Mouse (Mus musculus): Measurements from ENCODE around the gene Trappc1. TPM values are rescaled to one million over a fixed set of nuclear protein-coding genes. Genes with fewer than 3 reads are reported as not detected.
A peak's percentile ranks its signal among the peaks of the same experiment; 100 is the strongest.
"Not testable (repeated sequence)": the region's sequence is repeated elsewhere in the genome, so short reads cannot be mapped to it uniquely, and the experiment has no call there.

Trappc1 gene
- 10 to 100 TPM; 59.0 to 60.5 TPM for total RNA-seq (2021)

- peak; percentile 97 to 99 for DNase-seq (ENCODE audit: low spot score in 2 of 2)
- intact Hi-C loops (cut with DNase I): loop anchor here (2.0 to 5.0 kb wide), 4 partner anchors 25 to 65 kb away; partner anchors contain the start of gene Chd3
Measured at GRCm38 (mm10) chr11:69323667-69324111, at the start of gene Trappc1, which contains the start of gene Cntrob. Trappc1 (plus strand) TSS chr11:69323980. Cntrob (minus strand) TSS chr11:69323775.

- intact Hi-C loops (cut with DNase I): no loop called here
- no peak for DNase-seq (ENCODE audit: low spot score in 2 of 2)
Measured at GRCm38 (mm10) chr11:69275650-69276049, 48.1 kb upstream of the Trappc1 start.

GRCm38 (mm10) chr11:69276081-69276480, 47.7 kb upstream of the Trappc1 start:
- intact Hi-C loops (cut with DNase I): no loop called here
- DNase-seq (ENCODE audit: low spot score in 2 of 2): no peak

- no peak for DNase-seq (ENCODE audit: low spot score in 2 of 2)
- intact Hi-C loops (cut with DNase I): no loop called here
Measured at GRCm38 (mm10) chr11:69277267-69277666, 46.5 kb upstream of the Trappc1 start.

- intact Hi-C loops (cut with DNase I): no loop called here
- DNase-seq (ENCODE audit: low spot score in 2 of 2): no peak
Measured at GRCm38 (mm10) chr11:69291111-69291510, 32.7 kb upstream of the Trappc1 start.

- peak in 1 of 2 experiments; percentile 74 for DNase-seq (ENCODE audit: low spot score in 2 of 2)
- intact Hi-C loops (cut with DNase I): no loop called here
Measured at GRCm38 (mm10) chr11:69295286-69295685, 28.5 kb upstream of the Trappc1 start.

- intact Hi-C loops (cut with DNase I): loop anchor here (2.0 kb wide), 1 partner anchor 25 kb away; the partner anchor contains the start of genes Cntrob and Trappc1
- peak in 1 of 2 experiments; percentile 66 for DNase-seq (ENCODE audit: low spot score in 2 of 2)
Measured at GRCm38 (mm10) chr11:69297799-69298198, 26.0 kb upstream of the Trappc1 start.

- intact Hi-C loops (cut with DNase I): loop anchor here (2.0 kb wide), 1 partner anchor 25 kb away; the partner anchor contains the start of genes Cntrob and Trappc1
- no peak for DNase-seq (ENCODE audit: low spot score in 2 of 2)
Measured at GRCm38 (mm10) chr11:69298231-69298630, 25.5 kb upstream of the Trappc1 start.

- intact Hi-C loops (cut with DNase I): no loop called here
- no peak for DNase-seq (ENCODE audit: low spot score in 2 of 2)
Measured at GRCm38 (mm10) chr11:69302817-69303216, 21.0 kb upstream of the Trappc1 start.

- no peak for DNase-seq (ENCODE audit: low spot score in 2 of 2)
- intact Hi-C loops (cut with DNase I): no loop called here
Measured at GRCm38 (mm10) chr11:69305291-69305690, 18.5 kb upstream of the Trappc1 start.

GRCm38 (mm10) chr11:69306039-69306438, 17.7 kb upstream of the Trappc1 start:
- no peak for DNase-seq (ENCODE audit: low spot score in 2 of 2)
- intact Hi-C loops (cut with DNase I): no loop called here

- intact Hi-C loops (cut with DNase I): no loop called here
- DNase-seq (ENCODE audit: low spot score in 2 of 2): no peak
Measured at GRCm38 (mm10) chr11:69311266-69311665, 12.5 kb upstream of the Trappc1 start.

GRCm38 (mm10) chr11:69316361-69316760, 7.4 kb upstream of the Trappc1 start:
- no peak for DNase-seq (ENCODE audit: low spot score in 2 of 2)
- intact Hi-C loops (cut with DNase I): no loop called here

- intact Hi-C loops (cut with DNase I); DNase-seq (ENCODE audit: low spot score in 2 of 2): not testable (repeated sequence)
Measured at GRCm38 (mm10) chr11:69318000-69318399, 5.8 kb upstream of the Trappc1 start.

GRCm38 (mm10) chr11:69321580-69321979, 2.2 kb upstream of the Trappc1 start:
- no peak for DNase-seq (ENCODE audit: low spot score in 2 of 2)
- intact Hi-C loops (cut with DNase I): loop anchor here (5.0 kb wide), 1 partner anchor 46 kb away; the partner anchor contains the start of gene Chd3

- peak; percentile 34 to 77 for DNase-seq (ENCODE audit: low spot score in 2 of 2)
- intact Hi-C loops (cut with DNase I): loop anchor here (2.0 to 5.0 kb wide), 3 partner anchors 23 to 53 kb away; partner anchors contain the start of gene Chd3
Measured at GRCm38 (mm10) chr11:69322010-69322409, 1.8 kb upstream of the Trappc1 start.

GRCm38 (mm10) chr11:69322693-69323471, 898 bp upstream of the Trappc1 start:
- no peak for DNase-seq (ENCODE audit: low spot score in 2 of 2)
- intact Hi-C loops (cut with DNase I): loop anchor here (2.0 to 5.0 kb wide), 3 partner anchors 24 to 54 kb away; partner anchors contain the start of gene Chd3

- intact Hi-C loops (cut with DNase I): loop anchor here (2.0 to 5.0 kb wide), 2 partner anchors 43 to 64 kb away; partner anchors contain the start of gene Chd3
- no peak for DNase-seq (ENCODE audit: low spot score in 2 of 2)
Measured at GRCm38 (mm10) chr11:69324749-69325148, 969 bp downstream of the Trappc1 start.

- DNase-seq (ENCODE audit: low spot score in 2 of 2): peak; percentile 84 to 93
- intact Hi-C loops (cut with DNase I): loop anchor here (2.0 kb wide), 1 partner anchor 63 kb away; no protein-coding TSS in a partner anchor
Measured at GRCm38 (mm10) chr11:69325628-69326407, 2.0 kb downstream of the Trappc1 start, which contains the start of gene Kcnab3. Kcnab3 (plus strand) TSS chr11:69326258.
